Mouse (Mus musculus): Measurements from ENCODE around the gene Ppp1r21. TPM values are rescaled to one million over a fixed set of nuclear protein-coding genes. Genes with fewer than 3 reads are reported as not detected.

The Ppp1r21 gene
- polyA plus RNA-seq, 1 experiment from 2014 or later: 8.7 TPM

DNA sequence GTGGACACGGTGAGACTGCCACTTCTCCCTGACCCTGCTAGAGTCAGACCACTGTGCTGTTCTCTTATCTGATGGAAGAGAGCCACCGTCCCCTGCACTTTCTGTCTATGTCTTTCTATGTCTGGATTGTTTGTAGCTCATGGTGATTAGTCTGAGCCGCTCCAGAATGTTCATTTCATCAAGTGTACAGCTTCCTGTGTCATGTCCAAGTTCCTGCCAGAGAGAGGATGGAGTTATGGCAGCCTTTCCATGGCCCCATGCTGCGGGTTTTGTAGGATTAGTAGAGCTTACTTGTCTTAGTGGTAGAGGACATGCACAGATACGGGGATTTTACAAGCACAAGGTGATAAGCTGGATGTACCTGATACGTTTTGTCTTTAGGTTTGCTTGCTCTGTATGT, 50.6 kb downstream of the Ppp1r21 start:
- Histone ChIP-seq H3K9ac (no peak overlapping the region), H3K27me3 (no peaks in the 10 kb centered on the region), H3K4me1 (replicated peaks) (0 out of 2 replicates have a peak, but pooled peaks cover 3% of the 10 kb centered on the region), H3K4me3 (no peak overlapping the region), H3K4me2 (no peak overlapping the region), H3K36me3 (peaks cover 57% of the 10 kb centered on the region), H3K9me3 (replicated peaks) (no peaks in the 10 kb centered on the region), H3K27ac (no peak overlapping the region)
- 60% methylated on average over 6 of the region's 6 CpGs for WGBS
- no peak for ATAC-seq (replicated peaks; ENCODE audit: insufficient number of reproducible peaks, insufficient read depth, low FRiP score, low read depth)

DNA sequence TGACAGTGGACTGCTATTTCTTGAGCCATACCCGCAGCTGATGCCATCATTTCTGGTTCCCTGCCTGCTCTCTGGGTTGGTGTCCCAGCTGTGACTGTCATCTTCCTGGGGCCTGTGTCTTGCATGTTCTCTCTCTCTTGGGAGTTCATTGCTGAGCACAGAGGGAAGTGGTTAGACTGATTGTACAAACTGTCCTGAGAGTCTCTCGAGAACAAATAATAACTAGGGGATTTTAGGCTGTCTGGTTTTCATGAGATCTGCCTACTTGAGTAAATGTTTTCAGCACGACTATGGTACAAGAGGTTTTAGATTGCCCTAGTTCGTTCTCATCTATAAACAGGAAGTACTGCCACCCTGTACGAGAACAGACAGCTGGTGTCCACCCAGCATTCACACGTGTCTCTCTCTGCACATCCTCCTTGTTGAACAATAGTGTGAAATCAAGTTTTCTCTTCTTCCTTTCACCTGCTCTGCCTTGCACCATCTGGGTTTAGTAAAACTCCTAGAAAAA, 51.6 kb downstream of the Ppp1r21 start:
- Histone ChIP-seq H3K4me2 (no peak overlapping the region), H3K9me3 (replicated peaks) (no peaks in the 10 kb centered on the region), H3K27ac (no peak overlapping the region), H3K36me3 (peaks cover 57% of the 10 kb centered on the region), H3K4me1 (replicated peaks) (0 out of 2 replicates have a peak, but pooled peaks cover 3% of the 10 kb centered on the region), H3K27me3 (no peaks in the 10 kb centered on the region), H3K9ac (no peak overlapping the region), H3K4me3 (no peak overlapping the region)
- WGBS: 55% methylated on average over 6 of the region's 6 CpGs
- ATAC-seq (replicated peaks; ENCODE audit: insufficient number of reproducible peaks, insufficient read depth, low FRiP score, low read depth): no peak

DNA sequence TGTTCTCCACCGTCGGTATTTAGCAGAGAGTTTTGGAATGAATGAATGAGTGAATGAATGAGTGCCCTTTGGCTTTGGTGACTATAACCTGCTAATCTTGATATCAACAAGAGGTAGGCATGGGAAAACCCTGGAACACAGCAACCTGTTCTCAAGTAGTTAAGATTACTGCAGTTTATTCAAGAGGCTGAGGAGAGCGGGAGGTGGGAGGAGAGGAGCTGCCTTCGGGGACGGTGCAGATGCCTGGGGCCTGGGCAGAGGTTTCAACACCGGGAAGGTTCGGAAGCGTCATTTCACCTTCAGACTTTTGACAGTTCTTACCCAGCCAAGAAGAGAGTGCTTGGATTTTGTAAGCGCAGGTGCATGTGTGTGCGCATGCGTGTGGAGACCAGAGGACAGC, 53.1 kb downstream of the Ppp1r21 start:
- 0 out of 2 replicates have a peak, but pooled peaks cover 3% of the 10 kb centered on the region for H3K4me1 ChIP-seq (replicated peaks)
- 85% methylated on average over 11 of the region's 11 CpGs for WGBS
- H3K9me3 ChIP-seq (replicated peaks): no peaks in the 10 kb centered on the region
- H3K4me3 ChIP-seq: no peak overlapping the region
- no peak for ATAC-seq (replicated peaks; ENCODE audit: insufficient number of reproducible peaks, insufficient read depth, low FRiP score, low read depth)
- H3K36me3 ChIP-seq: peaks cover 49% of the 10 kb centered on the region
- H3K27me3 ChIP-seq: no peaks in the 10 kb centered on the region
- H3K4me2 ChIP-seq: no peak overlapping the region
- no peak overlapping the region for H3K9ac ChIP-seq
- no peak overlapping the region for H3K27ac ChIP-seq

DNA sequence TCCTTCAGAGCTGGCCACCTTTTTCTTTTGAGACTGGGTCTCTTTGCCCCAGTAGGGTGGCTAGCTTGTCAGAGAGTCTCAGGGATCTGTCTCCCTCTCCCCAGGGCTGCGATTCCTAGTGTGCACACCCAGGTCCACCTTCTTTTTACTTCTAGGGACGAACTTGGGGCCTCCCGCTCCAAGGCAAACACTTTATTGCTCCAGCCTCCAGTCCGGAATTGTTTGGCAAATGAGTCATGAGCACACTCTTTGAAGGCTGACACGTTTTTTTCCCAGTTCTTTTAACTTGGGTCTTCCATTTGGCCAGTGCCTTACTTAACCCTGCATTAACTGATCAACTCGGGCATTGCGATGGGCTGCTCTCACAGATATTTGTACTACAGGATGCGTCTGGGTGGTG, 53.5 kb downstream of the Ppp1r21 start:
- no peak overlapping the region for H3K9ac ChIP-seq
- H3K27ac ChIP-seq: no peak overlapping the region
- H3K9me3 ChIP-seq (replicated peaks): no peaks in the 10 kb centered on the region
- 82% methylated on average over 8 of the region's 8 CpGs for WGBS
- H3K36me3 ChIP-seq: peaks cover 45% of the 10 kb centered on the region
- H3K4me1 ChIP-seq (replicated peaks): 0 out of 2 replicates have a peak, but pooled peaks cover 3% of the 10 kb centered on the region
- no peak overlapping the region for H3K4me2 ChIP-seq
- no peak overlapping the region for H3K4me3 ChIP-seq
- ATAC-seq (replicated peaks; ENCODE audit: insufficient number of reproducible peaks, insufficient read depth, low FRiP score, low read depth): no peak
- H3K27me3 ChIP-seq: no peaks in the 10 kb centered on the region

DNA sequence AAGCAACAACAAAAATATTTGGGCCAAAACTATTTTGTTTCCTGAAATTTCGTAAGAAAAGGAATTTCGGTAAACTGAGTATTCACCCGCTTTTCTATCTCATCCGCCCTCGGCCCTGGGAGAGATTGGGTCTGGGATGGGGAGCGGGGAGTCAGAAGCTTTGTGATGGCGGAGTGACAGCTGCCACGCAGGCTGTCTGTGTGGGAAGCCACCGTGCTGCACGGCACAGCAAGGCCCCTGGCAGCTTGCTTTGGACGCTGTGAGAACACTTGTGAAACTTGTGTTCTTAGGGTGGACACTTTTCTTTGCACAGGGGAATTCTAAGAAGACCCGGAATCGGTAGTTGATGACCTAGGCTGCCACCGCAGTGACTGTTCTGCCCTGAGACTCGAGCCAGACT, 57.5 kb downstream of the Ppp1r21 start:
- no peak for ATAC-seq (replicated peaks; ENCODE audit: insufficient number of reproducible peaks, insufficient read depth, low FRiP score, low read depth)
- no peaks in the 10 kb centered on the region for H3K27me3 ChIP-seq
- no peak overlapping the region for H3K4me3 ChIP-seq
- no peak overlapping the region for H3K4me2 ChIP-seq
- WGBS: 82% methylated on average over 15 of the region's 15 CpGs
- H3K36me3 ChIP-seq: peaks cover 43% of the 10 kb centered on the region
- H3K9ac ChIP-seq: no peak overlapping the region
- H3K27ac ChIP-seq: no peak overlapping the region
- H3K9me3 ChIP-seq (replicated peaks): no peaks in the 10 kb centered on the region
- H3K4me1 ChIP-seq (replicated peaks): no peaks in the 10 kb centered on the region

DNA sequence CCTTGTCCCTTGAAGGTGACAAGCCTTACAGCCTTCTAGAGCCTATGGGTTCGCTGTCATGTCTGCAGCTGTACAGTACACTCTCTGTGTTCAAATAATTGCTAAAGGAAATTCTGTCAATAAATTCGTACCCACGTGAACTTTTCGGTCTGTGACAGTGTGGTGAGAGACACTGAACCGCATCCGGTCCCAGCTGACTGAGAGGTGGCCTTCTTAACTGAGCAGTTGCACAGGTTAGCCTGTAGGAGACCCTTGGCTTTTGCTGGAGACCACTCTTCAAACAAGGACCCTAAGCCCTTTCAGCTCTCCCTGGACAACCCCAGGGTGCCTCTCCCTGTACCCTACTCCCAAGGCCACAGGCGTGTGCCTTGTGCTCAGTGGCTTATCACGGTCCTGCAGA, 58.3 kb downstream of the Ppp1r21 start:
- Histone ChIP-seq H3K27me3 (no peaks in the 10 kb centered on the region), H3K9me3 (replicated peaks) (no peaks in the 10 kb centered on the region), H3K27ac (no peak overlapping the region), H3K36me3 (peaks cover 39% of the 10 kb centered on the region), H3K4me2 (no peak overlapping the region), H3K9ac (no peak overlapping the region), H3K4me1 (replicated peaks) (no peaks in the 10 kb centered on the region), H3K4me3 (no peak overlapping the region)
- 91% methylated on average over 8 of the region's 8 CpGs for WGBS
- ATAC-seq (replicated peaks; ENCODE audit: insufficient number of reproducible peaks, insufficient read depth, low FRiP score, low read depth): no peak

DNA sequence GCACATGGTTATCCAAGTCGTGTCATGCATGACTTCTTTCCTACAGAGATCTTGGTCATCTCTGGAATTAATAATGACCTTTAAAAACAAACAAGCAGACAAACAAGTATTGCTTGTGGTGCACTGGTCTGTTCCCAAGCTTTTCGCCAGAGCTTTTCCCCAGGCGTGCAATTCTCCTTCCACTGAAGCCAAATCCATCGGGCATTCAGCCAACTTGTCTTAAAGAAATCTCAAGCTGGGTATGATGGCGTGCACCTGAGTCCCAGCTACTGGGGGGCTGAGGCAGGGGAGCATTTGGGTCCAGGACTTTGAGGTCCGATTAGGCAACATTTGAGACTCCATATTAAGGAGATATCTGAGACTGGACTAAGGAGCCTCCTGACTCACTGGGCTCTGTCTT, 60.3 kb downstream of the Ppp1r21 start:
- H3K4me3 ChIP-seq: no peak overlapping the region
- no peaks in the 10 kb centered on the region for H3K9me3 ChIP-seq (replicated peaks)
- no peaks in the 10 kb centered on the region for H3K4me1 ChIP-seq (replicated peaks)
- no peak overlapping the region for H3K4me2 ChIP-seq
- WGBS: 83% methylated on average over 6 of the region's 6 CpGs
- H3K9ac ChIP-seq: no peak overlapping the region
- ATAC-seq (replicated peaks; ENCODE audit: insufficient number of reproducible peaks, insufficient read depth, low FRiP score, low read depth): no peak
- H3K36me3 ChIP-seq: peaks cover 21% of the 10 kb centered on the region; the same call in 1 of the 2 replicates
- H3K27me3 ChIP-seq: no peaks in the 10 kb centered on the region
- H3K27ac ChIP-seq: no peak overlapping the region

DNA sequence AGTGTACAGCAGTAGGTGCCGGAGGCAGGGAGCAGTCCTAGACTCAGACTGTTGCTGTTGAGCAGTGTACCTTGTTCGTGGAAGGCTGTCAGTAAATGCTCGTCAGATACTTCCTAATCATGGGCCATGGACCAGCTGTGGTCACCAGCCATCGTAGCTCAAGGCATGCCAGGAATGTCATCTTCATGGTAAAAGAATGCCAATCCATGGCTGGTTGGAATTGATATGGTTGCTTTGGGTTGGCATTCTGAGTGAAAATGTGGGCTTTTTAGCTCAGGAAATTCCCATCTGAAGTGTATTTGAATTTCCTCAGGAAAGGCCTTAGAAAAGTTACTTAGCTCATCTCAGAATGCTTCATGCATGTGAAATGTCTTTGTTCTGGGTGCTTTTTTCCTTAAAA, 65.2 kb downstream of the Ppp1r21 start:
- Histone ChIP-seq H3K9me3 (replicated peaks) (no peaks in the 10 kb centered on the region), H3K27me3 (no peaks in the 10 kb centered on the region), H3K27ac (no peak overlapping the region), H3K4me3 (no peak overlapping the region), H3K4me1 (replicated peaks) (peaks cover 22% of the 10 kb centered on the region), H3K4me2 (no peak overlapping the region), H3K9ac (no peak overlapping the region), H3K36me3 (0 out of 2 replicates have a peak, but pooled peaks cover 4% of the 10 kb centered on the region)
- no peak for ATAC-seq (replicated peaks; ENCODE audit: insufficient number of reproducible peaks, insufficient read depth, low FRiP score, low read depth)
- WGBS: 60% methylated on average over 4 of the region's 4 CpGs

DNA sequence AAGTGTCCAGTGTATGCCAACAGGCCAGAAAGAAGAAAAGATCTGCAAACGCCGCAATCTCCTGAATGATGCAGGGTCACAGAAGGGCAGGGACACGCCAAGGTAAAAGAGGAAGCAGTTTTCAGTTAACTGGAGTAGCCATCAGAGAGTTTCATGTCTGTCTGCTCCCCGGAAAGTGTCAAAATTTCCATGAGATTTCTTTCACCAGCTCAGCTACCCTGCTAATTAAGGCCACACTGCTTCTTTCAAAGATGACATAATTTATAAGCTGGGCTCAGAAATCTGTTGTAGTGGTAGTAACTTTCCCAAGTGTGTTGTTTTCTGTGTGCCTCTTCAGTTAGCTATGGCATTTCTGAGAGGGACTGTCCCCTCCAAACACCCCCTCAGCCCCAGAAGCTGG, 66.2 kb downstream of the Ppp1r21 start:
- Histone ChIP-seq H3K27me3 (no peaks in the 10 kb centered on the region), H3K9me3 (replicated peaks) (no peaks in the 10 kb centered on the region), H3K4me3 (no peak overlapping the region), H3K36me3 (0 out of 2 replicates have a peak, but pooled peaks cover 4% of the 10 kb centered on the region), H3K9ac (no peak overlapping the region), H3K4me1 (replicated peaks) (peaks cover 27% of the 10 kb centered on the region), H3K27ac (no peak overlapping the region), H3K4me2 (no peak overlapping the region)
- WGBS: 79% methylated on average over 4 of the region's 4 CpGs
- no peak for ATAC-seq (replicated peaks; ENCODE audit: insufficient number of reproducible peaks, insufficient read depth, low FRiP score, low read depth)

DNA sequence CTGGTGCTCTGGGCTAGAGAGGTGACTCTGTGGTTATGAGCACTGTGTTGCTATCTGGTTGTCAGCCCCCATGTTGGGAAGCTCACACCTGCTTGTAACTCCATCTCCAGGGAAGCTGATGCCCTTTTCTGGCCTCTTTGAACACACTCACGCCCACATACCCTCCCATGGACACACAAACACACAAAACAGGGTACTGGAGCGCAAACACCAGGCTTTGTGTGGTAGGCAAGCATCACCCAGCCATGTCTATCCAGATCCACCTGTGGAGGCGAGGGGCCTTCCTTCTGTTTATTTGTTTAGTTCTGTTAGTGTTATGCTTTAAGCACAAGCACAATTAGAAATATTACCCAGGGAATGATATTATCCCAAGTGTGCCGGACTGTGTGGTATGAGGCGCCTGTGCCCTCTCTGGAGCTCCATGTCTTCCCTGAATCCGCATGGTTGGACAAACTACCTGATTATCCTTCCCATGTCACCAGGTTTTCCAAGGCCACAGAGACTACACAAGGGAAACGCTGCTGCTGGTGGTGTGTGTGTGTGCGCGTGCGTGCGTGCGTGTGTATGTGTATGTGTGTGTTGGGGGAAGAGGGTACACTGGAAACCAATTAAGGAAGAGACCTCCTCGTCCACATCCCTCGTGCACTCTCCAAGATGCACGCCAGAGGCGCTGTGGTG, 66.8 kb downstream of the Ppp1r21 start:
- Histone ChIP-seq H3K9me3 (replicated peaks) (no peaks in the 10 kb centered on the region), H3K36me3 (0 out of 2 replicates have a peak, but pooled peaks cover 3% of the 10 kb centered on the region), H3K4me1 (replicated peaks) (peaks cover 27% of the 10 kb centered on the region), H3K27me3 (no peaks in the 10 kb centered on the region), H3K9ac (peak overlapping the region; percentile 82; the same call in 1 of the 2 replicates), H3K27ac (peak overlapping the region; percentile 95), H3K4me3 (peak overlapping the region; percentile 79), H3K4me2 (peak overlapping the region; percentile 88)
- 29% methylated on average over 16 of the region's 16 CpGs for WGBS
- ATAC-seq (replicated peaks; ENCODE audit: insufficient number of reproducible peaks, insufficient read depth, low FRiP score, low read depth): no peak

DNA sequence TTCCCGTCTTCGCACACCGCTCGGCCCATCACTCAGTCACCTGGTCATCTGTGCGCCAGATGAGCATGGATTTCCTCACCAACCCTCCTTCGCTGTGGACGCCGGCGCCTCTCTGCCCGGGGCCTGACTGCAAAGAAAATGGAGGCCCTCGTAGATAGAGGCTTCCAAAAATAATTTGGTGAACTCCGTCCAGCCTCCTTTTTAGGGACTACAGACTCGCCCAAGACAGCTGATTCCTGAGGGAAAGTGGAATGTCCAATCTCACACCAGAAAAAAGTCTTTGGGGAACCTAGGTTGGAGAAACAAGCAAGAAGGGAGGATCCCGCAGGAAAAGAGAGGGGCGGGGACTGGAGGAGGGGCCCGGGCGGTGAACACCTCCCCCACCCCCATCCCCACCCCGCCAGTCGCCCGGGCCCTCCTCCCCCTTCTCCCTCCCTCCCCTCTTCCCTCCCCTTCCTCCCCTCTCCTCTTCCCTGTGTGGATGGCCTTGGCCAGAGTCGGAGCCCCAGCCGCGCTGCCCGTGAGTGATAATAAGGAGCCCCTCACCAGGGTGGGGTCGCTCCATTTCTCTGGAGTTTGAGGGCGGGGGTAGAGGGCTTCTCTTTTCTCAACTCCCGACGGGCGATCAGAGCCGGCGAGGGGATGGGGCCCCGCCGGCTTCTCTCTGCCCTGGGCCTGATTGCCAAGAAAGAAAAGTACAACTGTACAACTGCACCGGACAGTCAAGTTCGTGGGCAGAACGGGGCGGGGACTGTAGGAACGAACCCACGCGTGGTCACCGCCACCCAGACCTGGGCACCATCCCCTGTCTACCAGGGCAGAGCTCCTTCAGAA, 67.5 kb downstream of the Ppp1r21 start, which contains the start of gene Ston1:
Gene Ston1, plus strand, starts transcription at position 463 of the 834 bp plus-strand sequence.
- under 1% methylated on average over 40 of the region's 41 CpGs for WGBS
- H3K27me3 ChIP-seq: no peaks in the 10 kb centered on the region
- peaks cover 27% of the 10 kb centered on the region for H3K4me1 ChIP-seq (replicated peaks)
- H3K27ac ChIP-seq: peak within 1 kb of the TSS; percentile 95
- no peaks in the 10 kb centered on the region for H3K9me3 ChIP-seq (replicated peaks)
- peak within 1 kb of the TSS; percentile 79 for H3K4me3 ChIP-seq
- H3K9ac ChIP-seq: peak within 1 kb of the TSS; percentile 82
- peak; percentile 86 for ATAC-seq (replicated peaks; ENCODE audit: insufficient number of reproducible peaks, insufficient read depth, low FRiP score, low read depth)
- H3K36me3 ChIP-seq: no peaks in the 10 kb centered on the region
- H3K4me2 ChIP-seq: peak within 1 kb of the TSS; percentile 88
